15 mouse cellular contexts compared by ENCODE assay signal in the genomic region with DNA sequence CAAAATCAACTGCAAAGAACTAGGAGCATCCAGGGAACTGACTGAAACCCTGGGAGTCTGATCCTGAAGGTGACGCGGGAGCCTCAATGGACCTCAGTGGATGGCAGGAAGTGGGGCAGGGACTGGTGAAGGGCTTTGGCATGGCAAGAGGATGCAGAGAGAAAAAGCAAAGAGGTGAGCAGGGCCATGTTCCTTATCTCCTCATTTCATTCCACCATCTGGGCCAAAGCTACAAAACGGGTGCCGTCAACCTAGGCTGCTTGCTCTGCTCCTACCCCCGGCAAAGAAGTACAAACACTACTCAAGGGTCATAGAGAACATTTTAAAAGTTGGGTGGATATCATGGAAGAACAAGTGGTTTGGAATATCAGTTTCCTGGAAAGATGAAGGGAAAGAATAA. TPM values are rescaled to one million over a fixed set of nuclear protein-coding genes. Genes with fewer than 3 reads are reported as not detected.
DNase-seq lines count a peak whose midpoint lies in the region; ATAC-seq and TF ChIP-seq lines count a peak whose summit lies in the region.
"Had no signal": no experiment of that assay in that cellular context is flagged by ENCODE, and none has a peak within 500 bp of the region (broad histone marks: within the 10 kb centered on the region; RNA-seq: fewer than 3 reads in every experiment).

No protein-coding gene starts in this region.

- WGBS in bone marrow, adult 2 months: 33% methylated on average over 5 of the region's 5 CpGs
- 43% methylated on average over 5 of the region's 5 CpGs for WGBS in liver, embryonic 11.5 days
- WGBS in intestine, embryonic 15.5 days: 85% methylated on average over 5 of the region's 5 CpGs

- no peaks in the 10 kb centered on the region for H3K27me3 ChIP-seq in liver, embryonic 11.5 days (replicated peaks; ENCODE audit: control insufficient read depth, insufficient read depth, low read length)
- no peaks in the 10 kb centered on the region for H3K27me3 ChIP-seq in intestine, embryonic 15.5 days (replicated peaks)
- H3K27me3 ChIP-seq: forebrain, embryonic 12.5 days; neural tube, embryonic 12.5 days had no signal

- H3K4me1 ChIP-seq in bone marrow, adult 2 months (ENCODE audit: control insufficient read depth, insufficient read depth, low read length): peaks cover 6% of the 10 kb centered on the region; the same call in 1 of the 2 replicates
- H3K4me1 ChIP-seq in liver, embryonic 11.5 days (replicated peaks; ENCODE audit: control insufficient read depth, insufficient read depth, low read length): peaks cover 24% of the 10 kb centered on the region
- no peaks in the 10 kb centered on the region for H3K4me1 ChIP-seq in intestine, embryonic 15.5 days (replicated peaks)
- H3K4me1 ChIP-seq: forebrain, embryonic 12.5 days; neural tube, embryonic 12.5 days had no signal

- peak; percentile 65 for ATAC-seq in liver, embryonic 11.5 days (replicated peaks; ENCODE audit: low FRiP score)
- peak; percentile 61 for ATAC-seq in megakaryocyte-erythroid progenitor cell, adult 5-6 weeks (replicated peaks; ENCODE audit: low FRiP score, low TSS enrichment, poor library complexity, severe bottlenecking)
- ATAC-seq in intestine, embryonic 15.5 days: no peak
- no peak for ATAC-seq in inflammation-experienced regulatory T-cells, adult 6 months

- H3K27ac ChIP-seq in bone marrow, adult 2 months (ENCODE audit: control insufficient read depth, insufficient read depth, low read depth, low read length, poor library complexity): peak overlapping the region; percentile 79
- peak overlapping the region; percentile 10 for H3K27ac ChIP-seq in liver, embryonic 11.5 days (ENCODE audit: low read depth, low read length)
- no peak overlapping the region for H3K27ac ChIP-seq in intestine, embryonic 15.5 days
- H3K27ac ChIP-seq: forebrain, embryonic 12.5 days; neural tube, embryonic 12.5 days had no signal

- H3K4me3 ChIP-seq in bone marrow, adult 2 months (replicated peaks; ENCODE audit: control insufficient read depth, low read depth, low read length): no peak overlapping the region
- no peak overlapping the region for H3K4me3 ChIP-seq in liver, embryonic 11.5 days (ENCODE audit: low read depth, low read length)
- no peak overlapping the region for H3K4me3 ChIP-seq in intestine, embryonic 15.5 days (replicated peaks)
- H3K4me3 ChIP-seq: forebrain, embryonic 12.5 days; neural tube, embryonic 12.5 days had no signal

- peak overlapping the region; percentile 50 for H3K4me2 ChIP-seq in liver, embryonic 11.5 days
- H3K4me2 ChIP-seq in intestine, embryonic 15.5 days (replicated peaks): no peak overlapping the region
- H3K4me2 ChIP-seq: forebrain, embryonic 12.5 days; neural tube, embryonic 12.5 days had no signal

- TF ChIP-seq POLR2A in bone marrow, adult 2 months (IDR thresholded peaks at IDR 0.05; ENCODE audit: borderline replicate concordance, control insufficient read depth, low read depth, low read length): no peak

- H3K36me3 ChIP-seq in liver, embryonic 11.5 days (ENCODE audit: control insufficient read depth, insufficient read depth, low read length): no peaks in the 10 kb centered on the region
- no peaks in the 10 kb centered on the region for H3K36me3 ChIP-seq in intestine, embryonic 15.5 days
- H3K36me3 ChIP-seq: forebrain, embryonic 12.5 days; neural tube, embryonic 12.5 days had no signal

- TF ChIP-seq CTCF in bone marrow, adult 2 months (IDR thresholded peaks at IDR 0.05; ENCODE audit: control insufficient read depth, insufficient read depth, low read length): no peak

- H3K9me3 ChIP-seq in liver, embryonic 11.5 days (ENCODE audit: control insufficient read depth, low read length): no peaks in the 10 kb centered on the region
- H3K9me3 ChIP-seq in intestine, embryonic 15.5 days: no peaks in the 10 kb centered on the region
- H3K9me3 ChIP-seq: forebrain, embryonic 12.5 days; neural tube, embryonic 12.5 days had no signal

- no peak overlapping the region for H3K9ac ChIP-seq in liver, embryonic 11.5 days (ENCODE audit: low read depth, low read length)
- H3K9ac ChIP-seq in intestine, embryonic 15.5 days: no peak overlapping the region
- H3K9ac ChIP-seq: forebrain, embryonic 12.5 days; neural tube, embryonic 12.5 days had no signal

- peak; percentile 58 for DNase-seq in heart, adult 11 months
- DNase-seq in heart, adult 9 months (ENCODE audit: low spot score in 2 of 2): no peak
- no peak for DNase-seq in liver, embryonic 11.5 days (ENCODE audit: low spot score)
- DNase-seq in cerebellum, adult 11-12 months: no peak
- DNase-seq: adrenal gland, postnatal 25 days; cerebellum, adult 18-20 months; kidney, postnatal 4 days; midbrain, embryonic 14.5 days; right cerebral cortex, postnatal 4 days had no signal

RNA-seq across cellular contexts. Expression of a gene that starts 38.6 kb away (rescaled TPM):
- polyA plus RNA-seq in bone marrow, adult 2 months (2011; ENCODE audit: insufficient read depth, insufficient read length, low replicate concordance, missing spikeins): 11.0 and 16.6 TPM in 2 replicates
- 39.6 and 41.2 TPM in 2 replicates for polyA plus RNA-seq in liver, embryonic 11.5 days (2014; fragmentation: Nextera tagmentation; extraction: Ambion mirVana)
- total RNA-seq in megakaryocyte-erythroid progenitor cell, adult 5-6 weeks (2014; fragmentation: Nextera tagmentation): 38.9 and 54.0 TPM in 2 replicates
- 25.7 and 33.0 TPM in 2 replicates for total RNA-seq in megakaryocyte-erythroid progenitor cell, adult 5-6 weeks (2017)
- 41.3 and 41.8 TPM in 2 replicates for polyA plus RNA-seq in intestine, embryonic 15.5 days (2015; fragmentation: Nextera tagmentation; extraction: Ambion mirVana)
- 10 to 100 TPM in 1 of 3 experiments, 1 to 10 TPM in 2; 7.0 to 10.1 (median 9.3) TPM for polyA plus RNA-seq in inflammation-experienced regulatory T-cells, adult 6 months (2017; shearing (Covaris generic))

Comparison
In these comparisons a context has a peak if more than half of its experiments do, and no peak if none do; other contexts are left out.
1. ATAC-seq: peak in liver, embryonic 11.5 days (single experiment) and megakaryocyte-erythroid progenitor cell, adult 5-6 weeks (single experiment); none in intestine, embryonic 15.5 days (single experiment) and inflammation-experienced regulatory T-cells, adult 6 months (single experiment).